Mouse (Mus musculus): ENCODE data around the gene Ddhd1.

GRCm38 (mm10) chr14:45565216-45566065 lies 92.5 kb downstream of the Ddhd1 start:
- TF ChIP-seq CTCF (IDR thresholded peaks at IDR 0.05; ENCODE audit: borderline replicate concordance, extremely low read depth, insufficient read depth, insufficient read length) (no peak), POLR2A (IDR thresholded peaks at IDR 0.05; ENCODE audit: borderline replicate concordance, extremely low read depth, insufficient read depth, insufficient read length, poor library complexity, severe bottlenecking) (no peak)
